Mouse (Mus musculus) adrenal gland, adult 18-20 months (tissue): ENCODE data around the gene B9d1. TPM values are rescaled to one million over a fixed set of nuclear protein-coding genes. Genes with fewer than 3 reads are reported as not detected.

Experiments
- DNase-seq, 2 experiments: peaks; one replicate each; pipeline ENCODE4 v3.0.0; 2021 to 2022; ENCODE audit warnings: low spot score in 2 of 2
- total RNA-seq, 2 experiments: library from RNA; stranded (reverse); gene quantifications; 1 replicate in 1 of 2; 2 replicates in 1 of 2; pipeline ENCODE4 v1.2.3; 2021

B9d1 gene
- total RNA-seq, 2 experiments from 2014 or later, result 14.4 to 14.8 TPM

GRCm38 (mm10) chr11:61487936-61488335 is 17.0 kb upstream of the B9d1 start:
- no peak for DNase-seq

- DNase-seq, result no peak
Measured at GRCm38 (mm10) chr11:61489085-61489484, 15.9 kb upstream of the B9d1 start.

GRCm38 (mm10) chr11:61489874-61490273 is 15.1 kb upstream of the B9d1 start:
- DNase-seq, result no peak

DNA sequence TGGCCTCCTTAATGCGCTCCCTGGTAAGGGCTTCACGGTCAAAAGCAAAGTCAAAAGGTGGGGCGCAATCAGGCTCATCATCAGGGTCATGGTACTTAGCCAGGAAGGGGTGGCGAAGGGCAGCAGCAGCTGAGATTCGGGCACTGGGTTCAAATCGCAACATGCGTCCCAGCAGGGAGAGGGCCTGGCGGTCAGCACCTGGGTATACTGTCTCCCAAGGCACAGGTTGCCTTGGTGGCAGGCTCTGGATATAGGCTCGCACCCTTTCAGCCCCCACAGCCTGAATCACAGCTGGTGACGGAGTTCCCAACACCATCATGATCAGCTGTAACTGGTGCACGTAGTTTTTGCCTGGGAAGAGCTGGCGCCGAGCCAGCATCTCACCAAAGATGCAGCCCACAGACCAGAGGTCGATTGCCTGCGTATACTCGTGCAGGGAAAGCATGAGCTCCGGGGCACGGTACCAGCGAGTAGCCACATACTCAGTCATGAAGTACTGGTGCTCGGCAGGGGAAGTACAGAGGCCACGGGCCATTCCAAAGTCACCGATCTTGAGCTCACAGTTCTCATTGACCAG is 13.9 kb upstream of the B9d1 start:
- DNase-seq, result no peak

DNA sequence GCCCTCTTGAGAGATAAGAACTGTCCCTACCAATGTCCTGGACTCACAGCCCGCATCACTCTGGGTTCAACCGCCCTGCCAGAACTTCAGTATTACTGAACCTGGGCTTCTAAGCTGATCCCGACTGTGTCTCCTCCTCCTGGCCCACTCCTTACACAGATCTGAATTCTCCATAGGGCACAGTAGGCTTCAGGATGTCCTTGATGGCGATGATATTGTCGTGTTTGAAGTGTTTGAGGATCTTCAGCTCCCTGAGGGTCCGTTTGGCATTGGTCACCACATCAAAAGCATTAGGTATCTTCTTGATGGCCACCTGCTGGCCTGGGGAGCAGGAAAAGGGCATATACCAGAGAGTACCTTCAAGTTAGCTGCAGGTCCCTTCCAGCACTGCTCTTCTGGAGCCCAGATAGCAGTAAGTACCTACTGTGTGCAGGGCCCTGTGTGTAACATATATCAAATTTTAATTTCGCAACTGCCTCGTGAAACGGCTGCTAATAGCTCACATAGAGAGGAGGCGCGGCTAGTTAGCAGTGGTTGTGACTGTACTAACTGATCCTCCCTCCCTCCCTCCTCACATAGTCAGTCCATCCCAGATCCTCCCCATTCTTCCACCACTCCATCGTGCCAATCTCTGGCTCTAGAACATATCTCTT is 12.1 kb upstream of the B9d1 start:
- no peak for DNase-seq

GRCm38 (mm10) chr11:61493525-61494128 is 11.3 kb upstream of the B9d1 start:
- peak; percentile 42 to 46 for DNase-seq

DNA sequence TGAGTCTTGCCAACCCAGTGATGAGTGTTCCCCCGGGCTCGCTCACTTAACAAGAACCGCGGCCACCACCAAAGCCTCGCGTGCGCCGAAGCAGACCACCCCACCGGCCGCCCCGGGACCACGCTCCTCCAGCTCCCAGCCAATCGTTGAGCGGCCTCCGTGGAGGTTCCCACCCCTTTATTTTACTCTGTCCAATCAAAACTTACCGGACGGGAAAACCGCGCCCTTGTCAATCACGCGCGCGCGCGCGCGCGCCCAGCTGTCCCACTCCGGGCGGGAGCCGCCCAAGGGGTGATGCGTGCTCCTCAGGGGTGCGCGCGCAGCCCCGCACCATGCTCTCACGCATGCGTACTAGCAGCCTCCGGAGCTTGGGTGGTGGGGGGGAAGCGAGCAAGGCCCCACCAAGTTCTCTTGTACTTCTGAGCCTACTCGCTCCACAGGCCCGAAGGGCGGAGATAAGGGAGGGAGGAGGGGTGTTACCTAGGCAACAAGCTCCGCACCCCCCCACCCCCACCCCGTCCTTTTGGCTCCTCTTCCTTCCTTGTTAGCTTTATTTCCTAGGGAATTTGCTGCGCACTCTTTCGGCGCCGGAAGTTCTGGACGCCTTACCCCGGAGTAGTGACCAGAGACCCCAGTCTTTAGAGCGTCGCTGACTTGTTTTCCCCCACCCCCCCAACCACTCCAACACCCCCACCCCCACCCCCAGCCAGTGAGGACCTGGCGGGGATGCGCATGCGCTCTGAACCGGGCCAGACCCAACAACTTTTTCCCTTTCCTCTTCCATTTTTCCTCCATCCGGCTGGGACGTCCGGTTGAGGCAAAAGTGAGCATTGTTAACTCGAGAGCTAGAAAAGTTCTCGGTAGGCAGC is 10.6 kb upstream of the B9d1 start, which contains the start of gene Mapk7:
Gene Mapk7 (minus strand): TSS at position 278 of the 869 bp plus-strand sequence.
- DNase-seq, result peak; percentile 88 to 91

DNA sequence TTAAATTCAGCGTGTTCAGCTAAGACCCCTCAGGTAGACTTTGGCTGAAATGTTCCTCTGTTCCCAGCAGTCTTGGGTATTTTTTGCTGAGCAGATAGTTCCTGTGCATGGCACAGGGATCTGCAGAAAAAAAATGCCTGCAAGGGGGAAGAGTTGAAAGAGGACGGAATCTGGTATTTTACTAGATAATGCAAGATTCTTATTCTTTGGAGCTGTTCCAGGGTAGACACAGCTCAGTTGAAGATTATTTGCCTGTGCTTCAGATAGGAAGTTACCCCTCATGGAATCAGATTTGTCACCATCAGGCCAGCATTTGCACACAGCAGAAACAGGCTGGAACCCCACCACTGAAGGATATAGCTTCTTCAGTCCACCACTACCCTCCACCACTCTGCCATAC is 9.4 kb upstream of the B9d1 start:
- DNase-seq, result no peak

DNA sequence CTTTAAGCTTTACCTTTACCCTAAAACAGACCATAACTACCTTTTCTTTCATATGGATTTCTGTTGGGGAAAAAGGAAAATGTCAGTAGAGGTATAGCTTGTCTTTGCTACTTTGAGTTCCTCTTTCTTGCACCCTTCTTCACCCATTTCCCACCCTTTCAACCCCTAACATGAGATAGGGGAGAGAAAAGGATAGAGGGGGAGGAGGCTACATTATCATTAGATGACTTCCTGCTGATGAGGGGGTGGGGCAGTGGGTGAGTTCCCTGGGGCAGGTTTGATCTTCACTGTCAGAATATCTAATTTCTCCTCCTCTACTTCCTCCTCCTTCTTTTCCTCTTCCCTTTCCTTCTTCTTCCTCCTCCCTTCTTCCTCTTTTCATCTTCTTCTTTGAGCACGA is 7.5 kb upstream of the B9d1 start:
- DNase-seq, result no peak

GRCm38 (mm10) chr11:61498736-61499504 is 6.0 kb upstream of the B9d1 start:
- no peak for DNase-seq

DNA sequence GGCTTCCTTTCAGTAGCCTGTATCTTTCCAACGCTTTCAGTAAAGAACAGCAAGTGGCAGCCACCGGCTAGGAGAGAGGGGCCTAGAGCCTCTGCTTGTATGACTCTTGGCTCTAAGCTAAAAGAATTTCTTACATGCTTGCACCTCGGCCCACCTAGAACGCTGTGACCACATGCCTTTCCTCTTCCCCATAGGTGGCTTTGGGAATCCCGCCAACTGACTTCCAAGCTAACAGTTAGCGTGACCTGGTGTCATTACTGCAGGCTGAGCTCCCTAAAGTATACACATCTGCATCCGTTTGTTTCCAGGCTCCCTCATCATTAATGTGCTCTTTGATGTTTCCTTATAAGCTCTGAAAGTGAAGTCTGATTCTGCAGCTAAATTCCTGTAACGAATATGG is 1.0 kb upstream of the B9d1 start:
- DNase-seq, result no peak

GRCm38 (mm10) chr11:61514953-61515352 is 10.0 kb downstream of the B9d1 start:
- DNase-seq, result no peak

DNA sequence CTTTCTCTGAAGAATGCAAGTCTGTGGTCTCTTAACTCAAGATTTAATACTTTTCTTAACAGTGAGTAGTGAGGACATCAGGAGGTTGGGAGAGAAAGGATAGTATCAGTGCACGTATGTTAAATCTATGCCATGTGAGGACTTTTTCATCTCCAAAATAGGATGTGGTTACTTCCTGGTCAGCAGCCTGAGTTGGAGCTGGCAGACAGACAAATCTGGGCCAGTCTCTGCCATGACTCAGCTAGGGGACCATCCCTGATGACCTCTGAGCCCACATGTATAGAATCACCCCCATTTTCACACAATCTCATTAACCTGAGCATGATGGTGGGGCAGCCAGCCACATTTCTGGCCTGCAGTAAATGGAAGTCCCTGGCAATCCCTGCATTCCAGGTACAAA is 13.0 kb downstream of the B9d1 start:
- DNase-seq, result no peak

DNA sequence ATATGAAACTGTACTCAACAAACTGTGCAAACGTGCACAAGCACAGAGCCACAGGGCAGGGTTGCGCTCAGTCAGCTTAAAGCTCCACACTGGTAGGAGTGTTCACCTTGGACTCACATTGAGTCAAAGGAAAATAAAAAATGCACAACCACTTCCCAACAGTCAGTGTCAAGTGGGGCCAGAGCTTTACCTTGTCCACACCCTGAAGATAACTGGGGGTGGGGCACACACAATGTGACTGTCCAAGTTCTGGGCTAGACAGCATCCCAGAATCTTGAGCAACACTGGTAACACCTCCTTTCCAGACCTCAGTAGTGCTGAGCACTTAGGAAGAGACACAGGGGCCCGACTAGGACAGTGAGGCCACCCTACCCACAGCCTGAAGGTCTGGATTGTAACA is 13.9 kb downstream of the B9d1 start:
- DNase-seq, result no peak

GRCm38 (mm10) chr11:61519484-61520107 is 14.7 kb downstream of the B9d1 start:
- DNase-seq, result no peak

- peak in 1 of 2 experiments; percentile 24 for DNase-seq
Measured at GRCm38 (mm10) chr11:61526872-61527271, 21.9 kb downstream of the B9d1 start.

- DNase-seq, result no peak
Measured at GRCm38 (mm10) chr11:61529268-61529713, 24.3 kb downstream of the B9d1 start.

DNA sequence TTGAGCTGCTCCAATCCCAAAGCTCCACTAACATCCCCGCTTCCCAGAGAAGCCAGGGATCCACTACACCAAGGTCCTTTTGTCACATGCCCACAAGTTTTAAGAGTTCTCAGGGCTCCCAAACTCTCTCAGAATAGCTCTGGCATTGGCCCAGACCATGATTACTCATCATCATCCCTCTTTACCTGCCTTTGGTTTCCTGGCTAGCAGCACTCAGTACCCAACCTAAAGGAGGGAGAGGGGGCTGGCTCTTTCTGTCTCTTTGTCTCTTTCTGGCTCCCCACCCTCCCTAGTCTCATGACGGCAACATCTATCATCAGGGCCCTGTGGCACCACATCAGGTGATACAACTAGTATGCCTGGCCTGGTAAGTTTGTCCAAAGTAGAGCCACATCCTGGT is 27.9 kb downstream of the B9d1 start:
- DNase-seq, result no peak

GRCm38 (mm10) chr11:61533571-61533970 is 28.6 kb downstream of the B9d1 start:
- DNase-seq, result no peak

- DNase-seq, result no peak
Measured at GRCm38 (mm10) chr11:61535530-61535929, 30.6 kb downstream of the B9d1 start.
